Mouse (Mus musculus): Measurements from ENCODE around the gene Pfdn6.

DNA sequence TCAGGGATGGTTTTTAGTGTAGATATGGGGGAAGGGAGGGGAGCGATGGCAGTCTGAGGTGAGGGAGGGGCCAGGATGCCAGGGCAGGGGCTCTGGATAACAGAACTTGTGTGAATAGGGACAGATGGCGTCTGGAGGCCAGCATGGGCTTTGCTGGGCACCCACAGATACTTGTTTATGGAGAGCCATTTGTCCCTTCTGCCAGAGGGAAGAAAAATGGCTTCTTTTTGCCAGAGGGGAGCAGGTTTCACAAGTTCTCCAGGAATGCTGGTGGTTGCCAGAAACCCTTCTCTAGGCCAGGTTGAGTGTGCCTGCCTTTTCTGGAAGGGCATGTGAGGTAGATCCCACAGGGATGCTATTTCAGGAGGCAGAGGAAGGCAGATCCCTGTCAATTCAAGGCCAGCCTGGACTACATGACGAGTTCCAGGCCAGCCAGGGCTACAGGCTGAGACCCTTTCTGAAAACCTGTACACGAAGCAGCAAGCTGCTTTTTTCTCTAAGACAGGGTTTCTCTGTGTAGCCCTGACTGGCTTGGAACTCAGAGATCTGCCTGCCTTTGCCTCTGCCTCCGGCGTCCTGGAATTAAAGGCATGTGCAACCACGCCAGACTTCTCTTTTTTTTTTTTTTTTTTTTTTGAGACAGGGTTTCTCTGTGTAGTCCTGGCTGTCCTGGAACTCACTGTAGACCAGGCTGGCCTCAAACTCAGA lies 39.7 kb downstream of the Pfdn6 start:
- TF ChIP-seq POLR2A (IDR thresholded peaks at IDR 0.05; ENCODE audit: borderline replicate concordance, extremely low read depth, low read depth, low read length), result no peak
- no peak for TF ChIP-seq CTCF (IDR thresholded peaks at IDR 0.05; ENCODE audit: insufficient read depth, low read length)
